Mouse (Mus musculus): Measurements from ENCODE around the gene Olfr1131. TPM values are rescaled to one million over a fixed set of nuclear protein-coding genes. Genes with fewer than 3 reads are reported as not detected.
"Not testable (repeated sequence)": the region's sequence is repeated elsewhere in the genome, so short reads cannot be mapped to it uniquely, and the experiment has no call there.

Olfr1131 gene
- polyA plus RNA-seq (2015; fragmentation: Nextera tagmentation; extraction: Ambion mirVana) = not detected in 2 replicates

DNA sequence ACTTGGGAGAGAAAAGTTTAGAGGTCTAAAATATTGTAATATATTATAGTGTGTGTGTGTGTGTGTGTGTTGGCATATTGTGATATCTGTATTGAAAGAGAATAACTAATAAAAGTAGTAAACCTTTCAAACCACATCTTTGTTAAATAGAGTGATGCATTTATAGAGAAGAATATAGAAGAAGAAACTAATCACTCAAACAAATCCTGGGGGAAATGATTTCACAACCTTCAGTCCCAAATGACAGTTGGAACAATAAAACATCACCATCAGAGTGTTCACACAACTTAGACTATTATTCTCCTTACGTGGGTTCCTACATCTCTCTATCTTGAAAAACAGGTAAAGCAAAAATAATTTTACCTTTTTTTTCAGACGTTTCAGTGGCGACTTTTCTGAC is at the start of gene Olfr1131:
TSS of gene Olfr1131 (plus strand) at position 301 of the 400 bp plus-strand sequence.
- Histone ChIP-seq H3K27me3 (replicated peaks) (no peaks in the 10 kb centered on the region), H3K4me2 (no peak within 1 kb of the TSS), H3K4me3 (no peak within 1 kb of the TSS), H3K9me3 (no peaks in the 10 kb centered on the region), H3K4me1 (no peaks in the 10 kb centered on the region), H3K36me3 (no peaks in the 10 kb centered on the region), H3K9ac (no peak within 1 kb of the TSS), H3K27ac (replicated peaks) (no peak within 1 kb of the TSS)
- 54% methylated on average over 3 of the region's 3 CpGs for WGBS
- no peak for ATAC-seq (ENCODE audit: extremely low read depth, insufficient number of reproducible peaks, low FRiP score, low TSS enrichment)

DNA sequence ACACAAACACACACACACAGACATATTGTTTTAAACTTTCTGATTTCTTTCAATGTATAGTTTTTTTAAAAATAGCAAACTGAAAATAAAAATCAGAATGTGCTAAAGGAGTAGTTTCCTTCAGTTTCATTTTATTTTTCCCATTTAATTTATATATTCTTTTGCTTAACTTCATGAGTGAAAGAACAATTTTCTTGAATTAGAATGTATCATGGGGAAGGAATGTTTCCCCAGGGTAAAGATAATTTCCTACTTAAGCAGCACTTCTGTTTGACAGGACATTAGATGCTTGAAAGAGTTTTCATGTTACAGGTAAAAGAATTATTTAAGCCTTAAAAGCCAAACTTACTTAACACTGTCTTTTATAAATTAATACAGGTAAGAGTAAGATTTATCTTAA is 21.0 kb upstream of the Olfr1131 start, which contains the start of gene Olfr1130:
TSS of gene Olfr1130 (plus strand) at position 301 of the 400 bp plus-strand sequence.
- not testable (repeated sequence) for H3K27ac ChIP-seq (replicated peaks); H3K9me3 ChIP-seq; H3K4me1 ChIP-seq; H3K9ac ChIP-seq; ATAC-seq (ENCODE audit: extremely low read depth, insufficient number of reproducible peaks, low FRiP score, low TSS enrichment); H3K36me3 ChIP-seq; H3K4me2 ChIP-seq; H3K27me3 ChIP-seq (replicated peaks); H3K4me3 ChIP-seq

DNA sequence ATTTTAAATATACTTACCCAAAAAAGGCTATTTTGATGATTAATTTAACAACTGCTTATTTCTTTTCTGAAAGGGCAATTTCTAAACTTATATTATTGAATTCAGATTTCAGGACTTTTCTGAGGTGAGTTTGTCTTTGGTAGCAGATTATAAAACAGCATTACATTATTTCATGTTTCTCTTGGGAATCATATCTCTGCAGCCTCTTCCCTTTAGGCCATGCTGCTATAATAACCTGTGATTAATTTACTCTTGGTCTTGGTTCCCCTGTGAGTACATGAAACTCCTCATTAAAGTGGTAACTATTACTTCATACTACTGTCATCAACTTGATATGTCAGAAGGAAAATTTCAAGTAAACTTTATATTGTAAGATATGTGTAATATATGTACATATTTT is 10.5 kb downstream of the Olfr1131 start, which contains the start of gene Olfr1132:
TSS of gene Olfr1132 (minus strand) at position 101 of the 400 bp plus-strand sequence.
- Histone ChIP-seq H3K27me3 (replicated peaks) (no peaks in the 10 kb centered on the region), H3K4me2 (no peak within 1 kb of the TSS), H3K4me3 (no peak within 1 kb of the TSS), H3K36me3 (no peaks in the 10 kb centered on the region), H3K4me1 (no peaks in the 10 kb centered on the region), H3K9me3 (no peaks in the 10 kb centered on the region), H3K27ac (replicated peaks) (no peak within 1 kb of the TSS), H3K9ac (no peak within 1 kb of the TSS)
- ATAC-seq (ENCODE audit: extremely low read depth, insufficient number of reproducible peaks, low FRiP score, low TSS enrichment) = no peak

DNA sequence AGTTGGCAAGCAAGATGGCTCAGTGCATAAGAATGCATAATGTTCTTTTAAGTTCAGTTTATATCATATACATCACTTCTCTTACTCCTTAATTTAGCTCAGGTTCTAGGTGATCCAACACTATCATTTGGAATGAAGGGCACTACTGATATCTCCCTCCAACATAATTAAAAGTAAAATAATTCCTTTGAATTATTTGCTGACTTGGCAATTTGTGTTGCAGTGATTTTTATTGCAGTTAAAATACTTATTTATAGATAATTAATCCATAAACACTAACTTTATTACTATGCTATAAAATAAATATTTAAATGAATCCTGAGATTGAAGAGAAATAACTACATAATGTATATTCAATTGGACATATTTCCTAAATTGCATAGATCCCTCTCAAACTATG is 15.5 kb downstream of the Olfr1131 start:
- Histone ChIP-seq H3K4me3 (no peak overlapping the region), H3K36me3 (no peaks in the 10 kb centered on the region), H3K9me3 (no peaks in the 10 kb centered on the region), H3K27ac (replicated peaks) (no peak overlapping the region), H3K4me1 (no peaks in the 10 kb centered on the region), H3K9ac (no peak overlapping the region), H3K27me3 (replicated peaks) (no peaks in the 10 kb centered on the region), H3K4me2 (no peak overlapping the region)
- no peak for ATAC-seq (ENCODE audit: extremely low read depth, insufficient number of reproducible peaks, low FRiP score, low TSS enrichment)

DNA sequence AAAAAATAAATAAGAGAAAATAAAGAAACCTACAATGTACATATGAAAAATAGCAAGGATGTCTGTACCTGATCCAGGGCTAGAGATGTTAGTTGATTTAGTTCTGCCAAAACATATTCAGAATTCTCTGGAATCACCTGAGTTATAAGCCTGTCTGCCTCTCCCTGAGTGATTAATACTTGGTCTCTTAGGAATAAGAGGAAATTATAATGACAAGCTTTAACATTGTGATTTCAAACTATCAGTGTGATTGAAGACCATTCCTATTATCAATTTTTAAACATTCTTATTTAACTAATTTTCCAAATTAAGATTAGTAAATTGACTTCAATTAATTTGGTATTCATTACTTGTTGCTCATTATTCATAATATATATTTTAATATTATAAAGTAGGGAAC is 20.4 kb downstream of the Olfr1131 start, which contains the start of gene Olfr1133:
TSS of gene Olfr1133 (minus strand) at position 101 of the 400 bp plus-strand sequence.
- H3K36me3 ChIP-seq = no peaks in the 10 kb centered on the region
- ATAC-seq (ENCODE audit: extremely low read depth, insufficient number of reproducible peaks, low FRiP score, low TSS enrichment) = no peak
- H3K27ac ChIP-seq (replicated peaks) = no peak within 1 kb of the TSS
- no peaks in the 10 kb centered on the region for H3K27me3 ChIP-seq (replicated peaks)
- no peaks in the 10 kb centered on the region for H3K9me3 ChIP-seq
- H3K4me2 ChIP-seq = no peak within 1 kb of the TSS
- no peaks in the 10 kb centered on the region for H3K4me1 ChIP-seq
- H3K9ac ChIP-seq = no peak within 1 kb of the TSS
- no peak within 1 kb of the TSS for H3K4me3 ChIP-seq

DNA sequence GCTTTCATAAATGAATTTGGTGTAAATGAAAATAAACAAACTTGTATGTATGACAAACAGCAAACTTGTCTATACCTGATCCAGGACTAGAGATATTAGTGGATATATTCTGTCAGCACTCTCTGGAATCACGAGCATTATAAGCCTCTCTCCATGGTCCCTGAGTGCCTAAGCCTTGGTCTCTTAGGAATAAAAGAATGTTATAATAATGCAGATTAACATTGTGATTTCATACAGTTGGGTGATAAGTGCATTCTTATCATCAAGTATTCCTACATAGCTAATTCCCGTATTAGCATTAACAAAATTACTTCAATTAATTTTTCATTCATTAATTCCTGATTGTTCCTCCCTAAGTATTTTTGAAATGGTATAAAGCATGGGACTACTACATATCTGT is 31.5 kb downstream of the Olfr1131 start, which contains the start of gene Olfr1134:
TSS of gene Olfr1134 (minus strand) at position 101 of the 400 bp plus-strand sequence.
- no peaks in the 10 kb centered on the region for H3K36me3 ChIP-seq
- no peaks in the 10 kb centered on the region for H3K27me3 ChIP-seq (replicated peaks)
- no peaks in the 10 kb centered on the region for H3K9me3 ChIP-seq
- no peak within 1 kb of the TSS for H3K27ac ChIP-seq (replicated peaks)
- no peak within 1 kb of the TSS for H3K4me3 ChIP-seq
- no peak within 1 kb of the TSS for H3K4me2 ChIP-seq
- 73% methylated on average over 2 of the region's 2 CpGs for WGBS
- H3K9ac ChIP-seq = no peak within 1 kb of the TSS
- no peak for ATAC-seq (ENCODE audit: extremely low read depth, insufficient number of reproducible peaks, low FRiP score, low TSS enrichment)
- no peaks in the 10 kb centered on the region for H3K4me1 ChIP-seq

DNA sequence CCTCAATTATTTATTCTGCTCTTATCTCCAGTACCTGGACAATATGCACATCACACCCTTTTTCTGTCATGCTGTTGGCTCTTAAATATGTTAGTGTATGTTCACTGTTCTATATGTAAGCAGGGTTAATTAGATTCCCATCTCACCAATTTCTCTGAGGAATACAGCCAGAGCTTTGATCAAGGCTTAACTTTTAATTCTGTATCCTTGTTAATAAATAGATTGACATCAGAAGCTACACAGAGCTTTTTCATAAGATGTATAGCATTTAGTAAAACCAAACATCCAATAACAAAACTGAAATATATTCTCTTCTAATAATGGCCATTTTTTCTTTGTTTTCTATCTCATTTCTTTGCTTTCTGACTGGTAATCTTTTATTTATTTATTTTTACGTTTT is 46.7 kb downstream of the Olfr1131 start, which contains the start of gene Olfr1135:
TSS of gene Olfr1135 (minus strand) at position 101 of the 400 bp plus-strand sequence.
- Histone ChIP-seq H3K4me3 (no peak within 1 kb of the TSS), H3K9ac (no peak within 1 kb of the TSS), H3K9me3 (no peaks in the 10 kb centered on the region), H3K27me3 (replicated peaks) (no peaks in the 10 kb centered on the region), H3K36me3 (no peaks in the 10 kb centered on the region), H3K4me2 (no peak within 1 kb of the TSS), H3K4me1 (no peaks in the 10 kb centered on the region), H3K27ac (replicated peaks) (no peak within 1 kb of the TSS)
- WGBS = 9% methylated on average over 1 of the region's 1 CpGs
- no peak for ATAC-seq (ENCODE audit: extremely low read depth, insufficient number of reproducible peaks, low FRiP score, low TSS enrichment)

Other genes starting within 250 kb of the Olfr1131 start
- not detected in 2 replicates for gene Olfr1122, start 241.3 kb upstream of the Olfr1131 start, polyA plus RNA-seq (2015; fragmentation: Nextera tagmentation; extraction: Ambion mirVana)
- gene Olfr1123, start 210.5 kb upstream of the Olfr1131 start, polyA plus RNA-seq (2015; fragmentation: Nextera tagmentation; extraction: Ambion mirVana) = not detected in 2 replicates
- 0.05 and 0.08 TPM in 2 replicates for gene Olfr1124, start 196.8 kb upstream of the Olfr1131 start, polyA plus RNA-seq (2015; fragmentation: Nextera tagmentation; extraction: Ambion mirVana)
- gene Olfr1126, start 173.1 kb upstream of the Olfr1131 start, polyA plus RNA-seq (2015; fragmentation: Nextera tagmentation; extraction: Ambion mirVana) = not detected in 2 replicates
- gene Pramel7, start 130.0 kb upstream of the Olfr1131 start, polyA plus RNA-seq (2015; fragmentation: Nextera tagmentation; extraction: Ambion mirVana) = not detected in 2 replicates
- not detected in 2 replicates for gene Pramel6, start 120.5 kb upstream of the Olfr1131 start, polyA plus RNA-seq (2015; fragmentation: Nextera tagmentation; extraction: Ambion mirVana)
- not detected in 2 replicates for gene Olfr153, start 95.3 kb upstream of the Olfr1131 start, polyA plus RNA-seq (2015; fragmentation: Nextera tagmentation; extraction: Ambion mirVana)
- gene Olfr1128, start 81.6 kb upstream of the Olfr1131 start, polyA plus RNA-seq (2015; fragmentation: Nextera tagmentation; extraction: Ambion mirVana) = not detected in 2 replicates
- not detected in 2 replicates for gene Olfr1129, start 53.2 kb upstream of the Olfr1131 start, polyA plus RNA-seq (2015; fragmentation: Nextera tagmentation; extraction: Ambion mirVana)
- not detected in 2 replicates for gene Olfr1130, start 20.9 kb upstream of the Olfr1131 start, polyA plus RNA-seq (2015; fragmentation: Nextera tagmentation; extraction: Ambion mirVana)
- not detected in 2 replicates for gene Olfr1132, start 10.4 kb downstream of the Olfr1131 start, polyA plus RNA-seq (2015; fragmentation: Nextera tagmentation; extraction: Ambion mirVana)
- gene Olfr1133, start 20.3 kb downstream of the Olfr1131 start, polyA plus RNA-seq (2015; fragmentation: Nextera tagmentation; extraction: Ambion mirVana) = not detected in 2 replicates
- not detected in 2 replicates for gene Olfr1134, start 31.4 kb downstream of the Olfr1131 start, polyA plus RNA-seq (2015; fragmentation: Nextera tagmentation; extraction: Ambion mirVana)
- gene Olfr1135, start 46.6 kb downstream of the Olfr1131 start, polyA plus RNA-seq (2015; fragmentation: Nextera tagmentation; extraction: Ambion mirVana) = not detected in 2 replicates
- not detected in 2 replicates for gene Olfr1136, start 66.8 kb downstream of the Olfr1131 start, polyA plus RNA-seq (2015; fragmentation: Nextera tagmentation; extraction: Ambion mirVana)
- not detected in 2 replicates for gene Olfr1137, start 86.1 kb downstream of the Olfr1131 start, polyA plus RNA-seq (2015; fragmentation: Nextera tagmentation; extraction: Ambion mirVana)
- not detected in 2 replicates for gene Olfr1138, start 112.9 kb downstream of the Olfr1131 start, polyA plus RNA-seq (2015; fragmentation: Nextera tagmentation; extraction: Ambion mirVana)
- not detected in 2 replicates for gene Olfr1140, start 116.6 kb downstream of the Olfr1131 start, polyA plus RNA-seq (2015; fragmentation: Nextera tagmentation; extraction: Ambion mirVana)
- not detected in 2 replicates for gene Olfr1141, start 126.9 kb downstream of the Olfr1131 start, polyA plus RNA-seq (2015; fragmentation: Nextera tagmentation; extraction: Ambion mirVana)
- not detected in 2 replicates for gene Olfr152, start 152.4 kb downstream of the Olfr1131 start, polyA plus RNA-seq (2015; fragmentation: Nextera tagmentation; extraction: Ambion mirVana)
- not detected in 2 replicates for gene Olfr1143, start 173.5 kb downstream of the Olfr1131 start, polyA plus RNA-seq (2015; fragmentation: Nextera tagmentation; extraction: Ambion mirVana)
- not detected in 2 replicates for gene Olfr1145, start 182.7 kb downstream of the Olfr1131 start, polyA plus RNA-seq (2015; fragmentation: Nextera tagmentation; extraction: Ambion mirVana)
- not detected in 2 replicates for gene Olfr1148, start 203.4 kb downstream of the Olfr1131 start, polyA plus RNA-seq (2015; fragmentation: Nextera tagmentation; extraction: Ambion mirVana)
- not detected in 2 replicates for gene Olfr1150-ps1, start 216.9 kb downstream of the Olfr1131 start, polyA plus RNA-seq (2015; fragmentation: Nextera tagmentation; extraction: Ambion mirVana)
- not detected in 2 replicates for gene Olfr1151, start 228.8 kb downstream of the Olfr1131 start, polyA plus RNA-seq (2015; fragmentation: Nextera tagmentation; extraction: Ambion mirVana)
- not detected in 2 replicates for gene Olfr1152, start 239.4 kb downstream of the Olfr1131 start, polyA plus RNA-seq (2015; fragmentation: Nextera tagmentation; extraction: Ambion mirVana)

All from heart, embryonic 13.5 days (tissue).